Mouse (Mus musculus): ENCODE results near the gene Spint2. TPM values are rescaled to one million over a fixed set of nuclear protein-coding genes. Genes with fewer than 3 reads are reported as not detected.

Gene Spint2
- polyA plus RNA-seq, 1 experiment from 2014 or later: 626 TPM

GRCm38 (mm10) chr7:29270445-29270844 lies 11.3 kb downstream of the Spint2 start:
- H3K27me3 ChIP-seq (replicated peaks; ENCODE audit: control insufficient read depth, insufficient read depth, low read length): no peaks in the 10 kb centered on the region
- H3K27ac ChIP-seq (ENCODE audit: low read length): no peak overlapping the region
- 73% methylated on average over 4 of the region's 4 CpGs for WGBS
- H3K9ac ChIP-seq (ENCODE audit: low read depth, low read length): no peak overlapping the region
- no peak overlapping the region for H3K4me2 ChIP-seq (ENCODE audit: low read depth, low read length)
- H3K4me1 ChIP-seq (ENCODE audit: control insufficient read depth, insufficient read depth, low read length): peaks cover 41% of the 10 kb centered on the region
- no peaks in the 10 kb centered on the region for H3K9me3 ChIP-seq (ENCODE audit: control insufficient read depth, low read length)
- ATAC-seq: no peak
- H3K36me3 ChIP-seq (ENCODE audit: control insufficient read depth, insufficient read depth, low read length): no peaks in the 10 kb centered on the region
- no peak overlapping the region for H3K4me3 ChIP-seq (ENCODE audit: low read length)

- 50% methylated on average over 4 of the region's 4 CpGs for WGBS
- Histone ChIP-seq H3K9me3 (ENCODE audit: control insufficient read depth, low read length) (no peaks in the 10 kb centered on the region), H3K27me3 (replicated peaks; ENCODE audit: control insufficient read depth, insufficient read depth, low read length) (no peaks in the 10 kb centered on the region), H3K4me1 (ENCODE audit: control insufficient read depth, insufficient read depth, low read length) (peaks cover 37% of the 10 kb centered on the region), H3K9ac (ENCODE audit: low read depth, low read length) (no peak overlapping the region), H3K36me3 (ENCODE audit: control insufficient read depth, insufficient read depth, low read length) (no peaks in the 10 kb centered on the region), H3K4me3 (ENCODE audit: low read length) (no peak overlapping the region), H3K27ac (ENCODE audit: low read length) (no peak overlapping the region; the same call in 1 of the 2 replicates), H3K4me2 (ENCODE audit: low read depth, low read length) (no peak overlapping the region)
- 0 out of 2 replicates have a peak, but pooled peaks have one; percentile 16 for ATAC-seq
Observed at GRCm38 (mm10) chr7:29266931-29267330, 14.8 kb downstream of the Spint2 start.

GRCm38 (mm10) chr7:29265636-29266035 lies 16.1 kb downstream of the Spint2 start:
- Histone ChIP-seq H3K27ac (ENCODE audit: low read length) (no peak overlapping the region), H3K4me2 (ENCODE audit: low read depth, low read length) (no peak overlapping the region), H3K9me3 (ENCODE audit: control insufficient read depth, low read length) (no peaks in the 10 kb centered on the region), H3K4me1 (ENCODE audit: control insufficient read depth, insufficient read depth, low read length) (peaks cover 25% of the 10 kb centered on the region), H3K36me3 (ENCODE audit: control insufficient read depth, insufficient read depth, low read length) (no peaks in the 10 kb centered on the region), H3K9ac (ENCODE audit: low read depth, low read length) (no peak overlapping the region), H3K27me3 (replicated peaks; ENCODE audit: control insufficient read depth, insufficient read depth, low read length) (no peaks in the 10 kb centered on the region), H3K4me3 (ENCODE audit: low read length) (no peak overlapping the region)
- ATAC-seq: no peak
- WGBS: 76% methylated on average over 7 of the region's 7 CpGs

- no peak overlapping the region for H3K4me3 ChIP-seq (ENCODE audit: low read length)
- no peaks in the 10 kb centered on the region for H3K27me3 ChIP-seq (replicated peaks; ENCODE audit: control insufficient read depth, insufficient read depth, low read length)
- no peak overlapping the region for H3K4me2 ChIP-seq (ENCODE audit: low read depth, low read length)
- 68% methylated on average over 3 of the region's 3 CpGs for WGBS
- no peaks in the 10 kb centered on the region for H3K9me3 ChIP-seq (ENCODE audit: control insufficient read depth, low read length)
- no peaks in the 10 kb centered on the region for H3K36me3 ChIP-seq (ENCODE audit: control insufficient read depth, insufficient read depth, low read length)
- H3K9ac ChIP-seq (ENCODE audit: low read depth, low read length): no peak overlapping the region
- H3K27ac ChIP-seq (ENCODE audit: low read length): no peak overlapping the region
- peaks cover 23% of the 10 kb centered on the region for H3K4me1 ChIP-seq (ENCODE audit: control insufficient read depth, insufficient read depth, low read length)
- no peak for ATAC-seq
Observed at GRCm38 (mm10) chr7:29263831-29264230, 17.9 kb downstream of the Spint2 start.

GRCm38 (mm10) chr7:29262151-29262550 lies 19.6 kb downstream of the Spint2 start:
- H3K4me2 ChIP-seq (ENCODE audit: low read depth, low read length): no peak overlapping the region
- H3K36me3 ChIP-seq (ENCODE audit: control insufficient read depth, insufficient read depth, low read length): peaks cover 5% of the 10 kb centered on the region; the same call in 1 of the 2 replicates
- ATAC-seq: no peak
- H3K9me3 ChIP-seq (ENCODE audit: control insufficient read depth, low read length): no peaks in the 10 kb centered on the region
- H3K27ac ChIP-seq (ENCODE audit: low read length): no peak overlapping the region
- no peak overlapping the region for H3K9ac ChIP-seq (ENCODE audit: low read depth, low read length)
- H3K4me1 ChIP-seq (ENCODE audit: control insufficient read depth, insufficient read depth, low read length): peaks cover 31% of the 10 kb centered on the region
- no peak overlapping the region for H3K4me3 ChIP-seq (ENCODE audit: low read length)
- WGBS: 76% methylated on average over 6 of the region's 6 CpGs
- H3K27me3 ChIP-seq (replicated peaks; ENCODE audit: control insufficient read depth, insufficient read depth, low read length): no peaks in the 10 kb centered on the region

GRCm38 (mm10) chr7:29259781-29260730 lies 21.7 kb downstream of the Spint2 start:
- WGBS: 76% methylated on average over 10 of the region's 10 CpGs
- ATAC-seq: no peak

GRCm38 (mm10) chr7:29257368-29257767 lies 24.3 kb downstream of the Spint2 start:
- 79% methylated on average over 1 of the region's 1 CpGs for WGBS
- Histone ChIP-seq H3K36me3 (ENCODE audit: control insufficient read depth, insufficient read depth, low read length) (peaks cover 5% of the 10 kb centered on the region; the same call in 1 of the 2 replicates), H3K4me3 (ENCODE audit: low read length) (no peak overlapping the region), H3K27ac (ENCODE audit: low read length) (peak overlapping the region; percentile 5; the same call in 1 of the 2 replicates), H3K9ac (ENCODE audit: low read depth, low read length) (no peak overlapping the region), H3K4me2 (ENCODE audit: low read depth, low read length) (no peak overlapping the region), H3K4me1 (ENCODE audit: control insufficient read depth, insufficient read depth, low read length) (peaks cover 44% of the 10 kb centered on the region), H3K9me3 (ENCODE audit: control insufficient read depth, low read length) (no peaks in the 10 kb centered on the region), H3K27me3 (replicated peaks; ENCODE audit: control insufficient read depth, insufficient read depth, low read length) (no peaks in the 10 kb centered on the region)
- no peak for ATAC-seq

More at GRCm38 (mm10) chr7:29259781-29260730, 21.7 kb downstream of the Spint2 start:
- Histone ChIP-seq H3K9ac (ENCODE audit: low read depth, low read length) (no peak overlapping the region), H3K27ac (ENCODE audit: low read length) (no peak overlapping the region), H3K27me3 (replicated peaks; ENCODE audit: control insufficient read depth, insufficient read depth, low read length) (no peaks in the 10 kb centered on the region), H3K9me3 (ENCODE audit: control insufficient read depth, low read length) (no peaks in the 10 kb centered on the region), H3K36me3 (ENCODE audit: control insufficient read depth, insufficient read depth, low read length) (peaks cover 5% of the 10 kb centered on the region; the same call in 1 of the 2 replicates), H3K4me3 (ENCODE audit: low read length) (no peak overlapping the region), H3K4me2 (ENCODE audit: low read depth, low read length) (no peak overlapping the region), H3K4me1 (ENCODE audit: control insufficient read depth, insufficient read depth, low read length) (peaks cover 34% of the 10 kb centered on the region)

GRCm38 (mm10) chr7:29255875-29256274 lies 25.8 kb downstream of the Spint2 start:
- Histone ChIP-seq H3K27ac (ENCODE audit: low read length) (peak overlapping the region; percentile 39; the same call in 1 of the 2 replicates), H3K4me1 (ENCODE audit: control insufficient read depth, insufficient read depth, low read length) (peaks cover 49% of the 10 kb centered on the region), H3K27me3 (replicated peaks; ENCODE audit: control insufficient read depth, insufficient read depth, low read length) (no peaks in the 10 kb centered on the region), H3K4me3 (ENCODE audit: low read length) (no peak overlapping the region), H3K9me3 (ENCODE audit: control insufficient read depth, low read length) (no peaks in the 10 kb centered on the region), H3K4me2 (ENCODE audit: low read depth, low read length) (no peak overlapping the region), H3K9ac (ENCODE audit: low read depth, low read length) (no peak overlapping the region), H3K36me3 (ENCODE audit: control insufficient read depth, insufficient read depth, low read length) (peaks cover 5% of the 10 kb centered on the region; the same call in 1 of the 2 replicates)
- no peak for ATAC-seq
- 85% methylated on average over 4 of the region's 4 CpGs for WGBS

GRCm38 (mm10) chr7:29253842-29254241 lies 27.9 kb downstream of the Spint2 start:
- ATAC-seq: peak; percentile 73
- Histone ChIP-seq H3K4me1 (ENCODE audit: control insufficient read depth, insufficient read depth, low read length) (peaks cover 56% of the 10 kb centered on the region), H3K4me2 (ENCODE audit: low read depth, low read length) (peak overlapping the region; percentile 34), H3K9ac (ENCODE audit: low read depth, low read length) (peak overlapping the region; percentile 57), H3K27ac (ENCODE audit: low read length) (peak overlapping the region; percentile 95), H3K4me3 (ENCODE audit: low read length) (0 out of 2 replicates have a peak overlapping the region, but pooled peaks have one; percentile 6), H3K27me3 (replicated peaks; ENCODE audit: control insufficient read depth, insufficient read depth, low read length) (no peaks in the 10 kb centered on the region), H3K36me3 (ENCODE audit: control insufficient read depth, insufficient read depth, low read length) (peaks cover 5% of the 10 kb centered on the region; the same call in 1 of the 2 replicates), H3K9me3 (ENCODE audit: control insufficient read depth, low read length) (no peaks in the 10 kb centered on the region)
- 29% methylated on average over 5 of the region's 5 CpGs for WGBS

Measured in intestine, embryonic 16.5 days (tissue).